Mouse (Mus musculus) gastrocnemius, postnatal 36 days (tissue): ENCODE results near the gene Smg7. TPM values are rescaled to one million over a fixed set of nuclear protein-coding genes. Genes with fewer than 3 reads are reported as not detected.
A peak's percentile ranks its signal among the peaks of the same experiment; 100 is the strongest.

Experiments
- DNase-seq, 2 experiments: peaks; one replicate each; pipeline ENCODE4 v3.0.0; 2022
- intact Hi-C: fragments of 180-260 bp; cut with DNase I; formaldehyde crosslinking; loops from one replicate; pipeline ENCODE4 v1.15.1; 2025
- total RNA-seq, 2 experiments: library from RNA; stranded (reverse); gene quantifications; 2 replicates each; pipeline ENCODE4 v1.2.3; 2021

Gene Smg7
- total RNA-seq, 2 experiments from 2014 or later = 33.5 to 34.4 TPM

GRCm38 (mm10) chr1:152810533-152811439 lies 91.7 kb downstream of the Smg7 start:
- intact Hi-C loops = no loop called here
- DNase-seq = no peak

- DNase-seq = peak in 1 of 2 experiments; percentile 22
- intact Hi-C loops = no loop called here
These were observed 92.7 kb downstream of the Smg7 start for GRCm38 (mm10) chr1:152809541-152810252.

GRCm38 (mm10) chr1:152808392-152808680 lies 94.1 kb downstream of the Smg7 start:
- DNase-seq = no peak
- intact Hi-C loops = no loop called here

- DNase-seq = no peak
- intact Hi-C loops = no loop called here
These were observed 94.6 kb downstream of the Smg7 start for GRCm38 (mm10) chr1:152807619-152808391.

GRCm38 (mm10) chr1:152804907-152805306 lies 97.5 kb downstream of the Smg7 start:
- intact Hi-C loops = no loop called here
- no peak for DNase-seq

- intact Hi-C loops = no loop called here
- no peak for DNase-seq
These were observed 101.7 kb downstream of the Smg7 start for GRCm38 (mm10) chr1:152800633-152801176.

- DNase-seq = no peak
- intact Hi-C loops = no loop called here
These were observed 102.5 kb downstream of the Smg7 start, which contains the start of gene Ncf2 for GRCm38 (mm10) chr1:152799897-152800296. Gene Ncf2, plus strand, starts transcription at chr1:152800194.

GRCm38 (mm10) chr1:152798125-152798524 lies 104.3 kb downstream of the Smg7 start:
- no peak for DNase-seq
- intact Hi-C loops = no loop called here

GRCm38 (mm10) chr1:152796683-152797263 lies 105.7 kb downstream of the Smg7 start:
- intact Hi-C loops = no loop called here
- no peak for DNase-seq

GRCm38 (mm10) chr1:152795688-152796255 lies 106.7 kb downstream of the Smg7 start:
- intact Hi-C loops = no loop called here
- DNase-seq = no peak

GRCm38 (mm10) chr1:152793495-152794130 lies 108.8 kb downstream of the Smg7 start:
- DNase-seq = no peak
- intact Hi-C loops = no loop called here

GRCm38 (mm10) chr1:152792736-152793494 lies 109.5 kb downstream of the Smg7 start:
- no peak for DNase-seq
- intact Hi-C loops = no loop called here

- intact Hi-C loops = loop anchor here (2.0 kb wide), 1 partner anchor 114 kb away; no protein-coding TSS in a partner anchor
These were observed 111.2 kb downstream of the Smg7 start for GRCm38 (mm10) chr1:152791269-152791668.

GRCm38 (mm10) chr1:152790821-152791220 lies 111.6 kb downstream of the Smg7 start:
- intact Hi-C loops = loop anchor here (2.0 kb wide), 1 partner anchor 114 kb away; no protein-coding TSS in a partner anchor
- no peak for DNase-seq

More at GRCm38 (mm10) chr1:152791269-152791668, 111.2 kb downstream of the Smg7 start:
- DNase-seq = no peak

- intact Hi-C loops = loop anchor here (2.0 kb wide), 1 partner anchor 115 kb away; no protein-coding TSS in a partner anchor
- DNase-seq = no peak
These were observed 112.2 kb downstream of the Smg7 start for GRCm38 (mm10) chr1:152790254-152790653.

- intact Hi-C loops = loop anchor here (10.0 kb wide), 1 partner anchor 307 kb away; no protein-coding TSS in a partner anchor
These were observed 114.3 kb downstream of the Smg7 start for GRCm38 (mm10) chr1:152788121-152788660.

More at GRCm38 (mm10) chr1:152788121-152788660, 114.3 kb downstream of the Smg7 start:
- DNase-seq = no peak
